Mouse (Mus musculus): ENCODE results near the gene Timm8a1.

Gene Timm8a1

DNA sequence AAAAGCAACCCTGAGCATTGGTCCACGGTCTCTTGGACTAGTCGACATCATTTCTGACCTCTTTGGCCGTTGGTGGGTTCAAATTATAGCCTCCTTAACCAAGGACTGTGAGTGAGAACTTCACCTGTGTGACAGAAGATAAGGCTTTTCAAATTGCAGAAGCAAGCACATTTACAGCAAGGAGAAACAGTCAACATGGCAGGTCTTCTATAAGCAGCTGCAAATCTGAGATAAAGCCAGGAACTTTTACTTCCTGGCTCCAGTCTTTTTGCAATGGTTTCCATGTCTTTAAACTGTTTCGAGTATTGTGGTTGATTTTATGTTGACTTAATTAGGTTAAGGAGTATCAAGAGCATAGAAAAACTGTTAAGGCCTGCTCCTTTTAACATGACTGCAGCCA, 17.9 kb downstream of the Timm8a1 start:
- DNase-seq, result no peak

DNA sequence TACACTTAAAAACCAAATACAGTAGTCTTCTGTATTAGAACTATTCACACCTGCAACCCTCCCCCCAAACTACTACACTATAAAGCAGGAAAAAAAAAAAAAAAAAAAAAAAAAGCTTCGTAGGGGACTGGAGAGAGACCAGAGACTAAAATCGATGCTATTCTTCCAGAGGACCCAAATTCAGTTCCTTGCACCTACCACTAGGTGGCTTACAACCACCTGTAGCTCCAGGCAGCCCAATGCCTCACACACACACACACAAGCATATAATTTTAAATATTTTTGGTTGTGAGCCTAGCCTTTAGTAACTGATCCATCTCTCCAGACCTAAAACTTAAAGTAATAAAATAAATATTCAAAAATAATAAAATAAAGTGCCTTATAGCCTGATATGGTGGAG, 32.2 kb downstream of the Timm8a1 start:
- no peak for DNase-seq

GRCm38 (mm10) chrX:134507977-134508376, 33.7 kb downstream of the Timm8a1 start:
- no peak for DNase-seq

DNA sequence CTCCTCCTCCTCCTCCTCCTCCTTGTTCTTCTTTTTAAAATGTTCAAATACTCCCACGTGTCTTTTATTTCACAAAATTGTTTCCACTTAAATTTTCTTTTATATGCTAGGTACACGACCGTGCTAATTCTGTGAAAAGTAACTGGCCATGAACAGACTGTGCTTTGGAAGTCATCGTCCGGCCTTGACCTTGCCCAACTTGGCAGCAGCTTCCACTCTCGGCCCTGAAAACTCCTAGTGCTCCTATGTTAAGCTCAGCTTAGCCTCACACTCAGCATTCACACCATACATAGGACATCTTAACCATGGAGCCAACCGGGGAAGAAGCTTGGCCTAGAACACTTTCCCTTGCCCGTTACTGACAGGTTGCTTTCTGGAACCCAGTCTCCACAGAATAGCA, 41.0 kb downstream of the Timm8a1 start:
- DNase-seq, result no peak
